Mouse (Mus musculus): Measurements from ENCODE around the gene Vmn1r36.
"Not testable (repeated sequence)": the region's sequence is repeated elsewhere in the genome, so short reads cannot be mapped to it uniquely, and the experiment has no call there.

- not testable (repeated sequence) for TF ChIP-seq GATA1, TAL1 (IDR thresholded peaks at IDR 0.05; ENCODE audit: low read length)
These were observed at the start of gene Vmn1r36 for GRCm38 (mm10) chr6:66719068-66719467.
